Mouse (Mus musculus): ENCODE data around the gene Ttc4. TPM values are rescaled to one million over a fixed set of nuclear protein-coding genes. Genes with fewer than 3 reads are reported as not detected.

Gene Ttc4
- polyA plus RNA-seq, 1 experiment from 2014 or later, result 134 TPM

- H3K27ac ChIP-seq (ENCODE audit: low read depth, low read length), result peak overlapping the region; percentile 48; the same call in 1 of the 2 replicates
- peaks cover 8% of the 10 kb centered on the region for H3K4me1 ChIP-seq (ENCODE audit: control insufficient read depth, insufficient read depth, low read length)
- H3K4me2 ChIP-seq (ENCODE audit: low read depth, low read length), result peak overlapping the region; percentile 8; the same call in 1 of the 2 replicates
- WGBS, result 33% methylated on average over 8 of the region's 8 CpGs
- H3K9ac ChIP-seq (replicated peaks; ENCODE audit: low read depth, low read length), result peak overlapping the region; percentile 32; the same call in 1 of the 2 replicates
- no peaks in the 10 kb centered on the region for H3K27me3 ChIP-seq (ENCODE audit: control insufficient read depth, insufficient read depth, low read length)
- ATAC-seq (ENCODE audit: low read depth), result peak; percentile 52; the same call in 1 of the 2 replicates
- no peaks in the 10 kb centered on the region for H3K9me3 ChIP-seq (ENCODE audit: control insufficient read depth, low read length)
- no peak overlapping the region for H3K4me3 ChIP-seq (ENCODE audit: low read depth, low read length)
- H3K36me3 ChIP-seq (ENCODE audit: control insufficient read depth, insufficient read depth, low read length), result no peaks in the 10 kb centered on the region
Observed at GRCm38 (mm10) chr4:106643483-106644217, 35.1 kb downstream of the Ttc4 start.

GRCm38 (mm10) chr4:106634086-106634479, 44.7 kb downstream of the Ttc4 start:
- H3K27ac ChIP-seq (ENCODE audit: low read depth, low read length), result peak overlapping the region; percentile 81
- H3K27me3 ChIP-seq (ENCODE audit: control insufficient read depth, insufficient read depth, low read length), result no peaks in the 10 kb centered on the region
- no peak overlapping the region; the same call in 1 of the 2 replicates for H3K9ac ChIP-seq (replicated peaks; ENCODE audit: low read depth, low read length)
- no peaks in the 10 kb centered on the region for H3K9me3 ChIP-seq (ENCODE audit: control insufficient read depth, low read length)
- no peak overlapping the region for H3K4me3 ChIP-seq (ENCODE audit: low read depth, low read length)
- 36% methylated on average over 9 of the region's 9 CpGs for WGBS
- peaks cover 20% of the 10 kb centered on the region for H3K4me1 ChIP-seq (ENCODE audit: control insufficient read depth, insufficient read depth, low read length)
- ATAC-seq (ENCODE audit: low read depth), result no peak
- peak overlapping the region; percentile 15; the same call in 1 of the 2 replicates for H3K4me2 ChIP-seq (ENCODE audit: low read depth, low read length)
- no peaks in the 10 kb centered on the region for H3K36me3 ChIP-seq (ENCODE audit: control insufficient read depth, insufficient read depth, low read length)

- H3K27ac ChIP-seq (ENCODE audit: low read depth, low read length), result peak overlapping the region; percentile 81
- WGBS, result 15% methylated on average over 8 of the region's 8 CpGs
- peak overlapping the region; percentile 15; the same call in 1 of the 2 replicates for H3K4me2 ChIP-seq (ENCODE audit: low read depth, low read length)
- no peak overlapping the region for H3K4me3 ChIP-seq (ENCODE audit: low read depth, low read length)
- ATAC-seq (ENCODE audit: low read depth), result peak; percentile 68
- H3K36me3 ChIP-seq (ENCODE audit: control insufficient read depth, insufficient read depth, low read length), result no peaks in the 10 kb centered on the region
- no peaks in the 10 kb centered on the region for H3K27me3 ChIP-seq (ENCODE audit: control insufficient read depth, insufficient read depth, low read length)
- no peaks in the 10 kb centered on the region for H3K9me3 ChIP-seq (ENCODE audit: control insufficient read depth, low read length)
- H3K4me1 ChIP-seq (ENCODE audit: control insufficient read depth, insufficient read depth, low read length), result peaks cover 20% of the 10 kb centered on the region
- 0 out of 2 replicates have a peak overlapping the region, but pooled peaks have one; percentile 11 for H3K9ac ChIP-seq (replicated peaks; ENCODE audit: low read depth, low read length)
Observed at GRCm38 (mm10) chr4:106633281-106634085, 45.3 kb downstream of the Ttc4 start.

- no peaks in the 10 kb centered on the region for H3K27me3 ChIP-seq (ENCODE audit: control insufficient read depth, insufficient read depth, low read length)
- H3K9ac ChIP-seq (replicated peaks; ENCODE audit: low read depth, low read length), result no peak overlapping the region
- H3K9me3 ChIP-seq (ENCODE audit: control insufficient read depth, low read length), result no peaks in the 10 kb centered on the region
- H3K36me3 ChIP-seq (ENCODE audit: control insufficient read depth, insufficient read depth, low read length), result no peaks in the 10 kb centered on the region
- 56% methylated on average over 1 of the region's 3 CpGs for WGBS
- H3K27ac ChIP-seq (ENCODE audit: low read depth, low read length), result no peak overlapping the region; the same call in 1 of the 2 replicates
- no peak overlapping the region for H3K4me3 ChIP-seq (ENCODE audit: low read depth, low read length)
- peaks cover 20% of the 10 kb centered on the region for H3K4me1 ChIP-seq (ENCODE audit: control insufficient read depth, insufficient read depth, low read length)
- no peak overlapping the region for H3K4me2 ChIP-seq (ENCODE audit: low read depth, low read length)
- ATAC-seq (ENCODE audit: low read depth), result no peak
Observed at GRCm38 (mm10) chr4:106632313-106632712, 46.4 kb downstream of the Ttc4 start.

- peaks cover 20% of the 10 kb centered on the region for H3K4me1 ChIP-seq (ENCODE audit: control insufficient read depth, insufficient read depth, low read length)
- H3K27me3 ChIP-seq (ENCODE audit: control insufficient read depth, insufficient read depth, low read length), result no peaks in the 10 kb centered on the region
- peak overlapping the region; percentile 17; the same call in 1 of the 2 replicates for H3K9ac ChIP-seq (replicated peaks; ENCODE audit: low read depth, low read length)
- H3K36me3 ChIP-seq (ENCODE audit: control insufficient read depth, insufficient read depth, low read length), result no peaks in the 10 kb centered on the region
- H3K27ac ChIP-seq (ENCODE audit: low read depth, low read length), result peak overlapping the region; percentile 67
- whole genome bisulfite sequencing, result 14% methylated on average over 14 of the region's 14 CpGs
- no peak overlapping the region for H3K4me2 ChIP-seq (ENCODE audit: low read depth, low read length)
- H3K9me3 ChIP-seq (ENCODE audit: control insufficient read depth, low read length), result no peaks in the 10 kb centered on the region
- H3K4me3 ChIP-seq (ENCODE audit: low read depth, low read length), result no peak overlapping the region
- ATAC-seq (ENCODE audit: low read depth), result peak; percentile 71
Observed at GRCm38 (mm10) chr4:106630333-106631220, 48.2 kb downstream of the Ttc4 start.

GRCm38 (mm10) chr4:106629374-106629773, 49.4 kb downstream of the Ttc4 start:
- Histone ChIP-seq H3K27ac (ENCODE audit: low read depth, low read length) (no peak overlapping the region), H3K4me3 (ENCODE audit: low read depth, low read length) (no peak overlapping the region), H3K9ac (replicated peaks; ENCODE audit: low read depth, low read length) (no peak overlapping the region), H3K4me1 (ENCODE audit: control insufficient read depth, insufficient read depth, low read length) (peaks cover 17% of the 10 kb centered on the region), H3K9me3 (ENCODE audit: control insufficient read depth, low read length) (no peaks in the 10 kb centered on the region), H3K4me2 (ENCODE audit: low read depth, low read length) (no peak overlapping the region), H3K27me3 (ENCODE audit: control insufficient read depth, insufficient read depth, low read length) (no peaks in the 10 kb centered on the region), H3K36me3 (ENCODE audit: control insufficient read depth, insufficient read depth, low read length) (no peaks in the 10 kb centered on the region)
- no peak for ATAC-seq (ENCODE audit: low read depth)
- WGBS, result 78% methylated on average over 5 of the region's 5 CpGs

- WGBS, result 62% methylated on average over 9 of the region's 9 CpGs
- Histone ChIP-seq H3K4me3 (ENCODE audit: low read depth, low read length) (no peak overlapping the region), H3K9ac (replicated peaks; ENCODE audit: low read depth, low read length) (no peak overlapping the region), H3K4me1 (ENCODE audit: control insufficient read depth, insufficient read depth, low read length) (peaks cover 11% of the 10 kb centered on the region), H3K27ac (ENCODE audit: low read depth, low read length) (no peak overlapping the region), H3K9me3 (ENCODE audit: control insufficient read depth, low read length) (no peaks in the 10 kb centered on the region), H3K36me3 (ENCODE audit: control insufficient read depth, insufficient read depth, low read length) (no peaks in the 10 kb centered on the region), H3K27me3 (ENCODE audit: control insufficient read depth, insufficient read depth, low read length) (no peaks in the 10 kb centered on the region), H3K4me2 (ENCODE audit: low read depth, low read length) (no peak overlapping the region)
- ATAC-seq (ENCODE audit: low read depth), result no peak
Observed at GRCm38 (mm10) chr4:106628650-106629360, 49.9 kb downstream of the Ttc4 start.

GRCm38 (mm10) chr4:106627809-106628208, 50.9 kb downstream of the Ttc4 start:
- no peak for ATAC-seq (ENCODE audit: low read depth)
- no peaks in the 10 kb centered on the region for H3K36me3 ChIP-seq (ENCODE audit: control insufficient read depth, insufficient read depth, low read length)
- no peak overlapping the region for H3K9ac ChIP-seq (replicated peaks; ENCODE audit: low read depth, low read length)
- no peak overlapping the region for H3K27ac ChIP-seq (ENCODE audit: low read depth, low read length)
- peaks cover 9% of the 10 kb centered on the region for H3K27me3 ChIP-seq (ENCODE audit: control insufficient read depth, insufficient read depth, low read length)
- 74% methylated on average over 5 of the region's 5 CpGs for WGBS
- no peaks in the 10 kb centered on the region for H3K9me3 ChIP-seq (ENCODE audit: control insufficient read depth, low read length)
- H3K4me3 ChIP-seq (ENCODE audit: low read depth, low read length), result no peak overlapping the region
- H3K4me1 ChIP-seq (ENCODE audit: control insufficient read depth, insufficient read depth, low read length), result peaks cover 9% of the 10 kb centered on the region
- H3K4me2 ChIP-seq (ENCODE audit: low read depth, low read length), result no peak overlapping the region
